Mouse (Mus musculus) liver, embryonic 16.5 days (tissue): ENCODE data around the gene Gm20696. TPM values are rescaled to one million over a fixed set of nuclear protein-coding genes. Genes with fewer than 3 reads are reported as not detected.

Experiments
- ATAC-seq: fragments of 200-750 bp; cut with Nextera tagmentation; 2 replicates; pipeline ENCODE4 v1.8.0; 2017; ENCODE audit warnings: low read depth, mild to moderate bottlenecking, moderate number of reproducible peaks, moderate library complexity
- H3K27ac ChIP-seq: fragments of 300-500 bp; sonication (generic); 2 replicates; pipeline ENCODE4 v1.5.1; 2014; ENCODE audit warnings: mild to moderate bottlenecking, low read length
- H3K27me3 ChIP-seq: fragments of 300-500 bp; sonication (generic); 2 replicates; pipeline ENCODE4 v1.6.1; 2014; ENCODE audit warnings: low read depth, low read length, mixed read lengths; ENCODE audit not compliant: control insufficient read depth, insufficient read depth
- H3K36me3 ChIP-seq: fragments of 300-500 bp; sonication (generic); 2 replicates; pipeline ENCODE4 v1.6.1; 2014; ENCODE audit warnings: mild to moderate bottlenecking; ENCODE audit not compliant: control insufficient read depth, insufficient read depth
- H3K4me1 ChIP-seq: fragments of 300-500 bp; sonication (generic); 2 replicates; pipeline ENCODE4 v1.6.1; 2014; ENCODE audit warnings: low read depth, low read length, mixed read lengths; ENCODE audit not compliant: control insufficient read depth
- H3K4me2 ChIP-seq: fragments of 300-500 bp; sonication (generic); 2 replicates; pipeline ENCODE4 v1.6.1; 2014; ENCODE audit warnings: low read depth, low read length, mixed read lengths
- H3K4me3 ChIP-seq: fragments of 300-500 bp; sonication (generic); 2 replicates; pipeline ENCODE4 v1.5.1; 2014; ENCODE audit warnings: low read depth, mild to moderate bottlenecking, low read length
- H3K9ac ChIP-seq: fragments of 300-500 bp; sonication (generic); 2 replicates; pipeline ENCODE4 v1.6.1; 2014; ENCODE audit warnings: low read depth, low read length
- H3K9me3 ChIP-seq: fragments of 300-500 bp; sonication (generic); replicated peaks from 2 replicates; pipeline ENCODE4 v1.6.1; 2016; ENCODE audit warnings: low read length; ENCODE audit not compliant: control insufficient read depth
- WGBS: fragments of 180-500 bp; shearing (Covaris S2); extraction: QIAGEN DNeasy Blood & Tissue Kit; methylation state at CpG from one replicate; pipeline ENCODE4 v1.1.7; 2014; ENCODE audit not compliant: insufficient replicate concordance; 5-methylcytosine and 5-hydroxymethylcytosine counted together
- polyA plus RNA-seq: library from polyadenylated mRNA; unstranded; fragments of >200 nt; fragmentation: Nextera tagmentation; extraction: Ambion mirVana; gene quantifications from 2 replicates; pipeline ENCODE4 v1.2.1, GENCODE M21; 2015

Gene Gm20696
- polyA plus RNA-seq, 1 experiment from 2014 or later = 0.35 TPM

GRCm38 (mm10) chr6:99339343-99339620, 327.3 kb downstream of the Gm20696 start:
- no peaks in the 10 kb centered on the region for H3K9me3 ChIP-seq
- H3K36me3 ChIP-seq = no peaks in the 10 kb centered on the region
- peaks cover 9% of the 10 kb centered on the region for H3K4me1 ChIP-seq
- ATAC-seq = no peak
- no peak overlapping the region for H3K4me3 ChIP-seq
- H3K4me2 ChIP-seq = no peak overlapping the region
- no peak overlapping the region for H3K9ac ChIP-seq
- WGBS = 23% methylated on average over 5 of the region's 5 CpGs
- H3K27ac ChIP-seq = no peak overlapping the region
- H3K27me3 ChIP-seq = no peaks in the 10 kb centered on the region

DNA sequence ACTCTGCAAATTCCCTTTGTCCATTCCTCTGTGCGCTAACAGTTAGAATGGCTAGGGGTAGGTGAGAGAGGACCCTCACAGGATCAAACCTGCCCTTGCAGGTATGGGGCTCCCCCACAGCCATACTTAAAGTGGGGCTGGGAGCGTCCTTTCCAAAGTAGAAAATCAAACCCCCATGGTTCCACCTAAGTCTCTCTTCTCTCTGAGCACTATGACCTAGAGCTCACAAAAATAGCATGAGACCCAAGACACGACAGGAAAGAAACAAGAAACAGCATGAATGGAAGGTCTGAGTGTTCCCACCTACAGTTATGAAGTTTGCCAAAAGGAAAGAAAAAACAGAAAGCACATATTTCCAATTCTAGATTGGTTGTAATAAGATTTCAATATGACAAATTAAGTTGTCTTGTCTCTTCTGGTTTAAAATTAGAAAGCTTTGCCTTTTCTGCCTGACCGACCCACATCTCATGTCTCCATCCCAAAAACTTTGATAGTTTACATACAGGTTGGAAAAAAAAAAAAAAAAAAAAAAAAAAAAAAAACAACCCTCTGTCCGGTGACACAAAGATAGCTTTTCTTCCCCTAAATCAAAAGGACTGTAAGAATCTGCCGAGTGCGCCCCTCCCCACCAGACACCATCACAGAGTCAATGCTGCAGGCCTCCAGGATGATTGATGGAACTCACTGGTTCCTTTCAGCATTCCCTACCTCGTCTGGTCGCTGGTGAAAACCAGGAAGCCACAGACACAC, 327.8 kb downstream of the Gm20696 start:
- 47% methylated on average over 9 of the region's 9 CpGs for whole genome bisulfite sequencing

DNA sequence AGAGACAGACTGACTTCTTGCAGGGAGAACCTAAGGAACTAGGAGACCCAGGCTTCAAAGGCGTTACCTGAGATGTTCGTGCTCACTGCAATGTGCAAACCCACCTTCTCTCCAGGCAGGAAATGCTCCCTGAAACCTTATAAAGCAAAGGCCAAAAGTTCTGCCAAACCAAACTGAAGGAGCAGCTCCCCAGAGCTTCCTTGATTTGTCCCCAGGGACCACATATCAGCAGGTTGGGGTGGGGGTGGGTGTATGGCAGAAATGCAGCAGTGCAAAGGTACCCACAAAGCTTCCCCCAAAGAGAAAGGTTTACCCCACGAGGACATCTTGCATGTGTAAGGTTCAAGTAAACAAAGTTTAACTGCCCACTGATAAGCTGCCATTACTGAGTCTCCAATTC, 328.4 kb downstream of the Gm20696 start:
- H3K4me1 ChIP-seq = peaks cover 7% of the 10 kb centered on the region
- no peaks in the 10 kb centered on the region for H3K27me3 ChIP-seq
- no peak for ATAC-seq
- no peaks in the 10 kb centered on the region for H3K9me3 ChIP-seq
- no peak overlapping the region for H3K4me2 ChIP-seq
- H3K36me3 ChIP-seq = no peaks in the 10 kb centered on the region
- WGBS = 35% methylated on average over 3 of the region's 3 CpGs
- no peak overlapping the region for H3K9ac ChIP-seq
- H3K27ac ChIP-seq = no peak overlapping the region
- no peak overlapping the region for H3K4me3 ChIP-seq

More for the DNA sequence above, 327.8 kb downstream of the Gm20696 start:
- peaks cover 7% of the 10 kb centered on the region for H3K4me1 ChIP-seq
- H3K9ac ChIP-seq = no peak overlapping the region
- no peak overlapping the region for H3K4me2 ChIP-seq
- H3K27me3 ChIP-seq = no peaks in the 10 kb centered on the region
- ATAC-seq = no peak
- no peaks in the 10 kb centered on the region for H3K36me3 ChIP-seq
- no peak overlapping the region for H3K4me3 ChIP-seq
- no peaks in the 10 kb centered on the region for H3K9me3 ChIP-seq
- H3K27ac ChIP-seq = no peak overlapping the region

DNA sequence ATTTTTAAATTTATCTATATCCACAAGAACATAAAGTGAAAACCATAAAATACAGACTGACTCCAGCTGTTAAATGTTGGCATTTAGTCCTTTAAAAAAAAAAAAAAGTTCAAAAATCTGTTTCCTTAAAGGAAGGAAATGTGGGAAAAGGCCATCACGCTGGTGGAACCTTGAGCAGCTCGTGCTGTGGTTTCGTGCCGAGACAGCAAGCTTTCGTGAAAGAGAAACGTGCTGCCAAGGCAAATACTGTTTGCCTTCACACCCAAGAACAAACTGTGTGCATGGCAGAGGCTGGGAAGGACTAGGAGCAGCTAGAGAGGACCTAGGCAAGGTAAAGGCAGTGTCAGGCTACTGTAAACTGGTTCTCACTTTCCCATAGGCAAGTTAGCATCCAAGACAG, 329.0 kb downstream of the Gm20696 start:
- H3K27ac ChIP-seq = no peak overlapping the region
- H3K4me2 ChIP-seq = no peak overlapping the region
- no peaks in the 10 kb centered on the region for H3K9me3 ChIP-seq
- no peaks in the 10 kb centered on the region for H3K27me3 ChIP-seq
- H3K4me1 ChIP-seq = peaks cover 7% of the 10 kb centered on the region
- no peak overlapping the region for H3K9ac ChIP-seq
- no peak for ATAC-seq
- H3K36me3 ChIP-seq = no peaks in the 10 kb centered on the region
- H3K4me3 ChIP-seq = no peak overlapping the region
- 26% methylated on average over 6 of the region's 6 CpGs for WGBS

DNA sequence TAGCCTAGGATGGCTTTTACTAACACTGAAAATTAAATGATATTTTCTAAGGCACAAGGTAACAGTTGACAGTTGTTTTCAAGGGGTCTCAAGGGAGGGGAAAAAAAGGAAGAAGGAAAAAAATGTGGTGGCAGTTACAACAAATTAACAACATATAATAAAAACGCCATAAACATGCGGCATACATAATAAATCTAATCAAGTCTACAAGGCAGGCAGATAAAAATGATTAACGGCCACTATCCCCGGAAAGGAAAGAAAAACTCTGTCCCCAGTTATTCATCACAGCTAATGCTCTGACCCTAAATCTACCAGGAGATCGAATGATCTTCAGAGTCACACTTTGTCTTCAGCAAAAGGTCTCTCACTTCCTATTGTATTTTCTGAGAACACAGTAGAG, 330.4 kb downstream of the Gm20696 start:
- no peaks in the 10 kb centered on the region for H3K9me3 ChIP-seq
- H3K4me2 ChIP-seq = no peak overlapping the region
- no peak for ATAC-seq
- WGBS = 37% methylated on average over 5 of the region's 5 CpGs
- H3K36me3 ChIP-seq = no peaks in the 10 kb centered on the region
- peaks cover 7% of the 10 kb centered on the region for H3K4me1 ChIP-seq
- H3K9ac ChIP-seq = no peak overlapping the region
- no peaks in the 10 kb centered on the region for H3K27me3 ChIP-seq
- H3K4me3 ChIP-seq = no peak overlapping the region
- H3K27ac ChIP-seq = no peak overlapping the region

DNA sequence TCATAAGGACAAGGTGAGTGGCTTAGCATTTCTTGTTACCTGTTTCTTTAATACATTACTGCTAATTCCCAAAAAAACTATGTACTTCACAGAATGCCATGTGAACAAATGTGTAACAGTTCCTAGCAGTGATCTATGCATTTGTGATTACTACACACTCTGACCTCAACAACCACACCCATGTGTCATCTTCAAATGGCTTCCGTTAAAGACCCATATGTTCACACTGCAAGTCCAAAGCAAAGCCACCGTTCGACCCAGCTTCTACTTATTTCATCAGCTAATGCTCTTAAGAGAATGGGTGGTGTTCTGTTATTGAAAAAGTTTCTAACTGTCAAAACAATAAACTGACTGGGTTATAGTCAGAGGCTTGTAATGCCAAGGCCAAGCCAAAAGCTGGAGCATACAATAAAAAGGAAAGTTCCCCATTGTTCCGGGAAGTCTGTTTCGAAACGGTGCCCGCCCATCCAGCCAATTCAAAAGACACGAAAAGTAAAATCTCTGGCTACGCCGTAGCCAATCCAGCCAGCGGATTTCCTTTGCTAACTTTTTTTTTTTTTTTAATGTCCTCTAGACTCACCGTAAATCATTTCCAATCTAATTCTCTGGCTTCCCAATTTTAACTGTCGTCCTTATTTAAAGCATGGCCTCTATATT, 331.3 kb downstream of the Gm20696 start:
- H3K9ac ChIP-seq = no peak overlapping the region
- no peaks in the 10 kb centered on the region for H3K36me3 ChIP-seq
- H3K4me2 ChIP-seq = no peak overlapping the region
- no peak for ATAC-seq
- no peaks in the 10 kb centered on the region for H3K9me3 ChIP-seq
- peaks cover 7% of the 10 kb centered on the region for H3K4me1 ChIP-seq
- H3K27ac ChIP-seq = no peak overlapping the region
- WGBS = 54% methylated on average over 13 of the region's 13 CpGs
- no peak overlapping the region for H3K4me3 ChIP-seq
- no peaks in the 10 kb centered on the region for H3K27me3 ChIP-seq

DNA sequence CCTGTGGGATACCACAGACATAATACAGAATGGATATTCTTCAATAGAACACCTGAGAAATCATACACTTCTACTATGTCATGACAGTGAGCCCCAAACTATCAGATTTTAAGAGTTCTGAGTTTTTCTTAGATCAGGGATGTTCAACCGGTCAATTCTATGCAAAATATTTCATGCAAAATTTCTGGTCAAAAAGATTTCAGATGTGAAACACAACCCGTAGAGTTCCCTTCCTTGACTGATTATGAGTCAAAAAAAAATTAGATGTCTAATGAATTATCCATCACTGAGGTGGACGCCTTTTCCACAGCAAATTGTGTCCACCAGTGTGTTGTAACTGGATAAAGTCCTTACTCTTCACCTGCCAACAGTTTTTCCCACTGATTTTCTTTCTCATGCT, 332.3 kb downstream of the Gm20696 start:
- 75% methylated on average over 3 of the region's 3 CpGs for WGBS

DNA sequence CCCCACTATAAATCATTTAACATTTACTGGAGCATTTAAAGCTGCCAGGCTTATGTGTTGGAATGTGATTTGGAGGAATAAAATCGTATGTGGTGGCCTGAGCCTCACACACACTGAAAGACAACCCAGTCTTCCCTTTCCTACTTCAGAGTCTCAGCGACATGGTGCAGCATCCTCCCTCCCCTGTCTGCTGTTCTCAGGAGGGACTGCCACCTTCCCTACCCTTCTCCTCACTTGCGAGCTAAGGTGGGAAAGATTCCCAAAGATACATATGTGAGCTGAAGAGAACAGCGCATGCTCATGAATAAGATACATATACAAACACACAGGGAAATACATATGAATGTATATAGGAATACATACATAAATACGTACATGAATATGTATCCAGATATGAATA, 333.5 kb downstream of the Gm20696 start:
- H3K4me2 ChIP-seq = no peak overlapping the region
- no peak overlapping the region for H3K9ac ChIP-seq
- no peak overlapping the region for H3K4me3 ChIP-seq
- no peaks in the 10 kb centered on the region for H3K36me3 ChIP-seq
- WGBS = 70% methylated on average over 5 of the region's 5 CpGs
- peaks cover 3% of the 10 kb centered on the region for H3K4me1 ChIP-seq
- H3K27me3 ChIP-seq = no peaks in the 10 kb centered on the region
- H3K9me3 ChIP-seq = no peaks in the 10 kb centered on the region
- no peak overlapping the region for H3K27ac ChIP-seq
- ATAC-seq = no peak

More for the DNA sequence above, 332.3 kb downstream of the Gm20696 start:
- ATAC-seq = no peak
- Histone ChIP-seq H3K27me3 (no peaks in the 10 kb centered on the region), H3K36me3 (no peaks in the 10 kb centered on the region), H3K27ac (no peak overlapping the region), H3K4me2 (no peak overlapping the region), H3K9me3 (no peaks in the 10 kb centered on the region), H3K4me1 (peaks cover 7% of the 10 kb centered on the region), H3K9ac (no peak overlapping the region), H3K4me3 (no peak overlapping the region)

GRCm38 (mm10) chr6:99330169-99330568, 336.4 kb downstream of the Gm20696 start:
- H3K27me3 ChIP-seq = no peaks in the 10 kb centered on the region
- no peak overlapping the region for H3K9ac ChIP-seq
- no peaks in the 10 kb centered on the region for H3K36me3 ChIP-seq
- ATAC-seq = no peak
- no peak overlapping the region for H3K27ac ChIP-seq
- no peak overlapping the region for H3K4me3 ChIP-seq
- H3K9me3 ChIP-seq = no peaks in the 10 kb centered on the region
- no peaks in the 10 kb centered on the region for H3K4me1 ChIP-seq
- 58% methylated on average over 4 of the region's 4 CpGs for WGBS
- H3K4me2 ChIP-seq = no peak overlapping the region
